Mouse (Mus musculus) megakaryocyte, embryonic 14.5 days (primary cell): ENCODE data around the gene Plekhg4. TPM values are rescaled to one million over a fixed set of nuclear protein-coding genes. Genes with fewer than 3 reads are reported as not detected.
A peak's percentile ranks its signal among the peaks of the same experiment; 100 is the strongest.

Source experiments
- H3K27me3 ChIP-seq: replicated peaks from 2 replicates; pipeline ENCODE3; 2012; ENCODE audit warnings: inconsistent platforms
- H3K36me3 ChIP-seq: replicated peaks from 2 replicates; pipeline ENCODE3; 2012; ENCODE audit warnings: low read length, inconsistent platforms, mixed read lengths
- H3K4me1 ChIP-seq: 2 replicates; pipeline ENCODE4 v1.6.1; 2012; ENCODE audit warnings: inconsistent platforms
- H3K4me3 ChIP-seq: replicated peaks from 2 replicates; pipeline ENCODE3; 2012; ENCODE audit warnings: moderate library complexity, mild to moderate bottlenecking, inconsistent platforms
- H3K9me3 ChIP-seq: 2 replicates; pipeline ENCODE4 v1.6.1; 2012; ENCODE audit warnings: inconsistent platforms
- FLI1 ChIP-seq: IDR thresholded peaks from 2 replicates; pipeline ENCODE4 v1.6.1; 2012; ENCODE audit warnings: low read length, inconsistent platforms, mixed read lengths
- GATA1 ChIP-seq: IDR thresholded peaks from 3 replicates; pipeline ENCODE4 v1.6.1; 2012; ENCODE audit warnings: mixed read lengths, low read length, inconsistent platforms, borderline replicate concordance
- polyA plus RNA-seq: library from polyadenylated mRNA; stranded (reverse); fragments of >175 nt; gene quantifications from 2 replicates; pipeline ENCODE4 v1.2.3, GENCODE M21; 2012; ENCODE audit warnings: low replicate concordance; ENCODE audit not compliant: insufficient read depth

Plekhg4 gene
- polyA plus RNA-seq, 1 experiment, result 0.02 TPM

- Histone ChIP-seq H3K4me3 (peak within 1 kb of the TSS; percentile 98), H3K4me1 (peaks cover 64% of the 10 kb centered on the region), H3K27me3 (peaks cover 35% of the 10 kb centered on the region), H3K9me3 (no peaks in the 10 kb centered on the region), H3K36me3 (peaks cover 15% of the 10 kb centered on the region)
- TF ChIP-seq FLI1 (no peak), GATA1 (no peak)
These were observed 24.5 kb upstream of the Plekhg4 start, which contains the start of gene Slc9a5 for GRCm38 (mm10) chr8:105348450-105349095. Gene Slc9a5 (plus strand): TSS chr8:105348843.

GRCm38 (mm10) chr8:105349096-105349771 lies 23.8 kb upstream of the Plekhg4 start:
- Histone ChIP-seq H3K9me3 (no peaks in the 10 kb centered on the region), H3K4me1 (peaks cover 61% of the 10 kb centered on the region), H3K4me3 (peak overlapping the region; percentile 98), H3K27me3 (peaks cover 38% of the 10 kb centered on the region), H3K36me3 (peaks cover 10% of the 10 kb centered on the region)
- TF ChIP-seq FLI1 (no peak), GATA1 (no peak)

GRCm38 (mm10) chr8:105350186-105350585 lies 22.9 kb upstream of the Plekhg4 start:
- Histone ChIP-seq H3K27me3 (peaks cover 38% of the 10 kb centered on the region), H3K36me3 (peaks cover 3% of the 10 kb centered on the region), H3K9me3 (no peaks in the 10 kb centered on the region), H3K4me1 (peaks cover 60% of the 10 kb centered on the region), H3K4me3 (no peak overlapping the region)
- TF ChIP-seq FLI1 (no peak), GATA1 (no peak)

GRCm38 (mm10) chr8:105353583-105354135 lies 19.4 kb upstream of the Plekhg4 start:
- Histone ChIP-seq H3K4me3 (no peak overlapping the region), H3K27me3 (peaks cover 53% of the 10 kb centered on the region)
- TF ChIP-seq FLI1 (no peak), GATA1 (no peak)

GRCm38 (mm10) chr8:105354549-105354948 lies 18.5 kb upstream of the Plekhg4 start:
- peaks cover 49% of the 10 kb centered on the region for H3K27me3 ChIP-seq
- H3K36me3 ChIP-seq, result peaks cover 13% of the 10 kb centered on the region
- TF ChIP-seq GATA1 (no peak), FLI1 (no peak)
- H3K9me3 ChIP-seq, result no peaks in the 10 kb centered on the region
- H3K4me1 ChIP-seq, result peaks cover 48% of the 10 kb centered on the region
- H3K4me3 ChIP-seq, result no peak overlapping the region

More at GRCm38 (mm10) chr8:105353583-105354135, 19.4 kb upstream of the Plekhg4 start:
- Histone ChIP-seq H3K4me1 (peaks cover 51% of the 10 kb centered on the region), H3K36me3 (peaks cover 11% of the 10 kb centered on the region), H3K9me3 (no peaks in the 10 kb centered on the region)

- peak overlapping the region; percentile 31 for H3K4me3 ChIP-seq
- H3K4me1 ChIP-seq, result peaks cover 42% of the 10 kb centered on the region
- no peaks in the 10 kb centered on the region for H3K9me3 ChIP-seq
- TF ChIP-seq FLI1 (no peak), GATA1 (no peak)
- peaks cover 41% of the 10 kb centered on the region for H3K27me3 ChIP-seq
- peaks cover 13% of the 10 kb centered on the region for H3K36me3 ChIP-seq
These were observed 17.7 kb upstream of the Plekhg4 start for GRCm38 (mm10) chr8:105355179-105356024.

- H3K27me3 ChIP-seq, result peaks cover 29% of the 10 kb centered on the region
- H3K9me3 ChIP-seq, result no peaks in the 10 kb centered on the region
- TF ChIP-seq FLI1, result no peak
- TF ChIP-seq GATA1, result no peak
- peaks cover 13% of the 10 kb centered on the region for H3K36me3 ChIP-seq
- no peak overlapping the region for H3K4me3 ChIP-seq
- peaks cover 41% of the 10 kb centered on the region for H3K4me1 ChIP-seq
These were observed 16.4 kb upstream of the Plekhg4 start for GRCm38 (mm10) chr8:105356681-105357080.

- Histone ChIP-seq H3K4me1 (peaks cover 54% of the 10 kb centered on the region), H3K36me3 (peaks cover 13% of the 10 kb centered on the region), H3K9me3 (no peaks in the 10 kb centered on the region), H3K4me3 (peak overlapping the region; percentile 15), H3K27me3 (peaks cover 23% of the 10 kb centered on the region)
- TF ChIP-seq GATA1 (no peak), FLI1 (no peak)
These were observed 13.9 kb upstream of the Plekhg4 start for GRCm38 (mm10) chr8:105359208-105359607.

- Histone ChIP-seq H3K27me3 (peaks cover 27% of the 10 kb centered on the region), H3K4me1 (peaks cover 50% of the 10 kb centered on the region), H3K4me3 (no peak overlapping the region), H3K36me3 (peaks cover 13% of the 10 kb centered on the region), H3K9me3 (no peaks in the 10 kb centered on the region)
- TF ChIP-seq GATA1, result no peak
- no peak for TF ChIP-seq FLI1
These were observed 13.4 kb upstream of the Plekhg4 start for GRCm38 (mm10) chr8:105359646-105360045.
